Mouse (Mus musculus) myocyte (in vitro differentiated cells): Measurements from ENCODE around the gene Tcl1b3. TPM values are rescaled to one million over a fixed set of nuclear protein-coding genes. Genes with fewer than 3 reads are reported as not detected.
"Not testable (repeated sequence)": the region's sequence is repeated elsewhere in the genome, so short reads cannot be mapped to it uniquely, and the experiment has no call there.

Experiments
- H3K27me3 ChIP-seq: one replicate; pipeline ENCODE4 v1.6.1; 2011; ENCODE audit not compliant: control insufficient read depth, insufficient read depth, insufficient read length
- H3K36me3 ChIP-seq: one replicate; pipeline ENCODE4 v1.6.1; 2011; ENCODE audit not compliant: control insufficient read depth, insufficient read depth
- H3K4me2 ChIP-seq: one replicate; pipeline ENCODE4 v1.6.1; 2011; ENCODE audit warnings: low read depth, control low read depth
- H3K4me3 ChIP-seq: one replicate; pipeline ENCODE4 v1.5.1; 2011; ENCODE audit warnings: mild to moderate bottlenecking, control low read depth, moderate library complexity
- H3K79me2 ChIP-seq: one replicate; pipeline ENCODE4 v1.6.1; 2011; ENCODE audit not compliant: control insufficient read depth, insufficient read depth
- H3ac ChIP-seq: one replicate; pipeline ENCODE4 v1.6.1; 2011; ENCODE audit not compliant: control insufficient read depth, insufficient read length
- CEBPB ChIP-seq: IDR thresholded peaks from 2 replicates; pipeline ENCODE4 v1.6.1; 2011; ENCODE audit warnings: mild to moderate bottlenecking, moderate library complexity; ENCODE audit not compliant: poor library complexity, insufficient read depth, severe bottlenecking
- E2F4 ChIP-seq: IDR thresholded peaks from one replicate; pipeline ENCODE4 v1.6.1; 2011; ENCODE audit warnings: mild to moderate bottlenecking, control low read depth, moderate library complexity; ENCODE audit not compliant: insufficient read depth
- MAX ChIP-seq: IDR thresholded peaks from one replicate; pipeline ENCODE4 v1.6.1; 2011; ENCODE audit warnings: low read depth, mild to moderate bottlenecking, control low read depth
- MYOD1 ChIP-seq, 3 experiments: IDR thresholded peaks; one replicate each; pipeline ENCODE4 v1.6.1; 2011; ENCODE audit warnings: control low read depth in 2 of 3, low read depth in 2 of 3, mild to moderate bottlenecking in 2 of 3, moderate library complexity in 1 of 3; ENCODE audit not compliant: insufficient read length in 2 of 3, control insufficient read depth in 1 of 3
- MYOG ChIP-seq, 3 experiments: IDR thresholded peaks; one replicate each; pipeline ENCODE4 v1.6.1; 2011; ENCODE audit warnings: control low read depth in 2 of 3, low read depth in 2 of 3, mild to moderate bottlenecking in 2 of 3; ENCODE audit not compliant: insufficient read length in 2 of 3, control insufficient read depth in 1 of 3, insufficient read depth in 1 of 3
- POLR2A ChIP-seq: IDR thresholded peaks from one replicate; pipeline ENCODE4 v1.6.1; 2011; ENCODE audit warnings: low read depth, mild to moderate bottlenecking, control low read depth, moderate library complexity; ENCODE audit not compliant: insufficient read length
- POLR2AphosphoS2 ChIP-seq: IDR thresholded peaks from one replicate; pipeline ENCODE4 v1.6.1; 2011; ENCODE audit warnings: low read depth, control low read depth; ENCODE audit not compliant: insufficient read length
- REST ChIP-seq: IDR thresholded peaks from one replicate; pipeline ENCODE4 v1.6.1; 2011; ENCODE audit warnings: mild to moderate bottlenecking, control low read depth, moderate library complexity; ENCODE audit not compliant: insufficient read depth, insufficient read length
- SRF ChIP-seq: IDR thresholded peaks from one replicate; pipeline ENCODE4 v1.6.1; 2011; ENCODE audit warnings: low read depth; ENCODE audit not compliant: control insufficient read depth, insufficient read length
- TCF12 ChIP-seq: IDR thresholded peaks from one replicate; pipeline ENCODE4 v1.6.1; 2011; ENCODE audit warnings: mild to moderate bottlenecking, control low read depth; ENCODE audit not compliant: poor library complexity, insufficient read depth, severe bottlenecking
- TCF3 ChIP-seq: IDR thresholded peaks from one replicate; pipeline ENCODE4 v1.6.1; 2011; ENCODE audit warnings: low read depth, control low read depth; ENCODE audit not compliant: insufficient read length
- USF1 ChIP-seq: IDR thresholded peaks from one replicate; pipeline ENCODE4 v1.6.1; 2011; ENCODE audit warnings: low read depth, mild to moderate bottlenecking, control low read depth, moderate library complexity
- polyA plus RNA-seq: library from polyadenylated mRNA; unstranded; fragments of >200 nt; fragmentation: generic; extraction: Trizol; gene quantifications from one replicate; pipeline ENCODE4 v1.2.1, GENCODE M21; 2012; ENCODE audit warnings: missing spikeins

The Tcl1b3 gene
- polyA plus RNA-seq, 1 experiment = not detected

DNA sequence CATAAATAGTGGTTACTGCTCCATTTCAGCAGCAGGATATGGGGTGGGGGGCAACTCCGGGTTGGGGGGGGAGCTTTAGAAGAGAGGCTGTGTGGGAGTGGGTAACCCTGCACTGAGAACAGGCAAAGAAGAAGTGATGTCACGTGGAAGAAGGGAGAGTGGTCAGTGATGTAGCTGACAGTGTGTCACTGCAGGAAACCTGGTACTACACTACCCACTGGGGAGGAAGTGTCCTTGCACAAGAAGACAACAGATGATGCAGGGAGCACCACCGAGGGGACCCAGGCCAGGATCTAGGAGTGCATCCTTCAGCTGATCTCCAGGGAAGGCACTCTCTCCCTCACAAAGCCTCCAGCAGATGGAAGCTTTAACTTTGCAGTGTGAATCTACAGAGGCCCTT, 24.1 kb upstream of the Tcl1b3 start:
- Histone ChIP-seq H3ac (no peak overlapping the region), H3K27me3 (no peaks in the 10 kb centered on the region), H3K79me2 (no peaks in the 10 kb centered on the region), H3K36me3 (no peaks in the 10 kb centered on the region), H3K4me3 (no peak overlapping the region), H3K4me2 (no peak overlapping the region)
- TF ChIP-seq CEBPB (no peak), MAX (no peak), POLR2A (no peak), MYOD1 (IDR thresholded peaks at IDR 0.05; ENCODE audit: control insufficient read depth in 1 of 3, insufficient read length in 2 of 3, low read depth in 2 of 3) (no peak), MYOG (IDR thresholded peaks at IDR 0.05; ENCODE audit: control insufficient read depth in 1 of 3, insufficient read depth in 1 of 3, insufficient read length in 2 of 3, low read depth in 2 of 3) (no peak)

- Histone ChIP-seq H3K4me3 (no peak overlapping the region), H3K79me2 (no peaks in the 10 kb centered on the region), H3ac (no peak overlapping the region), H3K27me3 (no peaks in the 10 kb centered on the region), H3K4me2 (no peak overlapping the region), H3K36me3 (no peaks in the 10 kb centered on the region)
- TF ChIP-seq MYOG (IDR thresholded peaks at IDR 0.05; ENCODE audit: control insufficient read depth in 1 of 3, insufficient read depth in 1 of 3, insufficient read length in 2 of 3, low read depth in 2 of 3) (no peak), SRF (no peak), CEBPB (no peak), TCF3 (no peak), MAX (no peak), POLR2A (no peak), MYOD1 (IDR thresholded peaks at IDR 0.05; ENCODE audit: control insufficient read depth in 1 of 3, insufficient read length in 2 of 3, low read depth in 2 of 3) (no peak), POLR2AphosphoS2 (no peak), USF1 (no peak), TCF12 (no peak), REST (no peak), E2F4 (no peak)
Measured at GRCm38 (mm10) chr12:105173366-105173765, 17.5 kb upstream of the Tcl1b3 start.

GRCm38 (mm10) chr12:105174318-105174717, 16.5 kb upstream of the Tcl1b3 start:
- H3K4me2 ChIP-seq, H3K27me3 ChIP-seq, H3ac ChIP-seq, H3K36me3 ChIP-seq, H3K4me3 ChIP-seq, H3K79me2 ChIP-seq: not testable (repeated sequence)

DNA sequence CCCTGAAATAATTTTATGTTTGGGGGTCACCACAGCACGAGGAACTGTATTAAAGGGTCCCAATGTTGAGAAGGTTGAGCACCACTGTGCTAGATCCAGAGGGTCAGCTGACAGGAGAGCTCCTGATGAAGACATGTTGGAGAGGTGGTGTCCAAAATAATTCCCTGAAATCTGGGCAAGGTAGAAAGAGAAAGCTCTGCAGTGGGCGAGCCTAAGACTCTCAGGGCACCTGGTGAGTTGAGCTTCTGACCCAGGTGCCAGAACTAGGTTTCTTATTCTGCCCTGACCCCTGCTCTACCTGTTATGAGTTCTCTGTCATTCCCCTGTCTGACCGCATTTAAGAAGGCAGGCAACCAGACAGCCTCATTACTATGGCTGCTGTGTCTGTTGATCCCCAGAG, 14.8 kb upstream of the Tcl1b3 start, which contains the start of gene Tcl1b5:
Gene Tcl1b5, plus strand, starts transcription at position 301 of the 400 bp plus-strand sequence.
- not testable (repeated sequence) for H3K36me3 ChIP-seq, H3K4me2 ChIP-seq, H3K79me2 ChIP-seq, H3ac ChIP-seq, H3K4me3 ChIP-seq, H3K27me3 ChIP-seq

- H3K36me3 ChIP-seq, H3ac ChIP-seq, H3K4me3 ChIP-seq, H3K4me2 ChIP-seq, H3K79me2 ChIP-seq, H3K27me3 ChIP-seq: not testable (repeated sequence)
Measured at GRCm38 (mm10) chr12:105181040-105181644, 9.7 kb upstream of the Tcl1b3 start.

DNA sequence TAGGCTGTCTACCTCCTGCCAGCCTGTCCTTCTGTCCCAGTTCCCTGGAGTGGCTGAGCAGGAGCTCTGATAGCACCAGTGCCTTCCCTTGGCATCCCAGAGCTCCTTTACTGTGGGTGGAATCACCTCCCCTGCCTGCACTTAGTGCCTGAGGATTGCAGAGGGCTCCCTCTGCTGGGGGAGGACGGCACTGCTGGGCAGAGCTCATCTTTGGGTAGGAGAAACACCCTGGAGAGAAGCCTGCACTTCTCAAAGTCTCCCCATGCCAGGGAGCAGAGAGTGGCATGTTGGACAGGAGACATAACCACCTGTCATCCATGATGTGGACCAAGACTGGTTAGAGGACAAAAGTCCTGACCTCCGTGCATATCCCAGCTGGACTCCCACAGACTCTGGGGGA, 1.9 kb upstream of the Tcl1b3 start:
- not testable (repeated sequence) for H3K79me2 ChIP-seq, H3K27me3 ChIP-seq, H3K4me2 ChIP-seq, H3ac ChIP-seq, H3K36me3 ChIP-seq, H3K4me3 ChIP-seq

DNA sequence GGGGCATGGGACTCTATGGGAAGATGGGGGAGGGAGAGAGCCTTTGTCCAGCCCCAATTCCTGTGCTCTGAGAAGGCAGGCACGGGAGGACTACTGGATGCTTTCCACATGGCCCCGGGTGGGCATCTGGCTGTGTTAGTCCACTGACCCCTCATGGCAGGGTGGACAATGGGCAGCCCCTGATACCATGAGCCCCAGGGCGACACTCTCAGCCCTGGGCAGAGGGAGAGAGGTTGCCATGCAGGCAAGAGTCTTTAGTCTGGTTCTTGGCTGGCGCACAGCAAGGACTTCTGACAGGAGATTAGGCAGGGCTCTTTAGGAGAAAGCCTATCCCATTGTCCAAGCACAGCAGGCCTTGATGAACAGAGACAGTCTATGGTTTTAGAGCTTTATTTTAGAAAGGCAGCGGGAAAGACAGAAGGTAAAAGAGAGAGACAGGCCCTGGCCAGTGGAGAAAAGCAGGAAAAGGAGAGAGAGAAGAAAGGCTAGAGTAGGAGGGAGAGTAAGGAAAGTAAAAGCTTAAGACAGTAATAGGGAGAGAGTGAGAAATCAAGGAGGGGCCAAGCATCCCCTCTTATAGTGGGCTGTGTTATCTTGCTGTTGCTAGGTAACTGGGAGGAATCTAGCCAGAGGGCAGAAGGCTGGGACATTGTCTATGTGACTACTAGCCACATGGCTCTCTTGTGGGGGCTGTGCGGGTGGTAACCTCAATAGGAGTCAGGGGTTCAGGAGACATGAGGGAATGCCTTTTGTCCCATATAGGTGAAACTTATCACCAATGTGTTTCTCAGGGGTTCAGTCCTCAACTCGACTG, 9.0 kb downstream of the Tcl1b3 start:
- not testable (repeated sequence) for H3K4me3 ChIP-seq, H3K4me2 ChIP-seq, H3K36me3 ChIP-seq, H3ac ChIP-seq, H3K79me2 ChIP-seq, H3K27me3 ChIP-seq

- not testable (repeated sequence) for H3K79me2 ChIP-seq, H3K4me2 ChIP-seq, H3K4me3 ChIP-seq, H3ac ChIP-seq, H3K36me3 ChIP-seq, H3K27me3 ChIP-seq
Measured at GRCm38 (mm10) chr12:105201657-105202056, 10.8 kb downstream of the Tcl1b3 start, which contains the start of gene Tcl1b4. Gene Tcl1b4 (plus strand): TSS chr12:105201957.
